Mouse (Mus musculus) cerebellum, adult 2 months (tissue): ENCODE measurements at regions not wholly inside any gene's neighbourhood (a gene's known extent, or its start where the extent isn't known, plus 50 kb on each side); places are given as distances from the start of the nearest gene placed in this dataset.

ENCODE experiments used
- CTCF ChIP-seq: fragments of 200-500 bp; IDR thresholded peaks from 2 replicates; pipeline ENCODE4 v1.5.1; 2011; ENCODE audit warnings: low read depth, mild to moderate bottlenecking, control low read depth, low read length, moderate library complexity, borderline replicate concordance; ENCODE audit not compliant: insufficient read depth
- POLR2A ChIP-seq: fragments of 200-500 bp; IDR thresholded peaks from 2 replicates; pipeline ENCODE4 v1.6.1; 2011; ENCODE audit warnings: low read length, control low read depth, borderline replicate concordance; ENCODE audit not compliant: insufficient read depth

DNA sequence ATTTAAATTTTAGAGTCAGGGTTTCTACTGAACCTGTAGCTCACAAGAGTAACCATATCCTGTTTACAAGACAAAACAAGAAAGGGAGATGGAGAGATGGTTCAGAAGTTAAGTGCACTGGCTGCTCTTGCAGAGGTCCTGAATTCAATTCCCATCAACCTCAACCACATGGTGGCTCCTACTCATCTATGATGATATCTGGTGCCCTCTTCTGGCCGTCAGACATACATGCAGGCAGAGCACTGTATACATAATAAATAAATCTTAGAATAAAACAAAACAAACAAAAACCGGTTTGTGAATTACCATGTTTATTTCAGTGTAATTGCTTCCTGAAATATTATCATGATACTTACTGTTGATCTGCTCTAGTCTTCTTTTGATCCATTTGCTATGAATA is 845.4 kb downstream of the Pcdh18 start:
- TF ChIP-seq CTCF (no peak), POLR2A (no peak)
